Mouse (Mus musculus) small intestine, adult 2 months (tissue): ENCODE measurements around the gene Fat3. TPM values are rescaled to one million over a fixed set of nuclear protein-coding genes. Genes with fewer than 3 reads are reported as not detected.

Experiments
- H3K27ac ChIP-seq: fragments of 200-500 bp; 2 replicates; pipeline ENCODE4 v1.5.1; 2012; ENCODE audit warnings: low read depth, low read length, control low read depth, inconsistent platforms; ENCODE audit not compliant: insufficient read depth
- H3K27me3 ChIP-seq: fragments of 200-500 bp; 2 replicates; pipeline ENCODE4 v1.6.1; 2012; ENCODE audit warnings: mild to moderate bottlenecking, moderate library complexity, low read length, inconsistent platforms; ENCODE audit not compliant: control insufficient read depth, insufficient read depth
- H3K36me3 ChIP-seq: fragments of 200-500 bp; 2 replicates; pipeline ENCODE4 v1.6.1; 2012; ENCODE audit warnings: mild to moderate bottlenecking, low read length, control low read depth, inconsistent platforms; ENCODE audit not compliant: control insufficient read depth, insufficient read depth
- H3K4me1 ChIP-seq: fragments of 200-500 bp; 2 replicates; pipeline ENCODE4 v1.6.1; 2012; ENCODE audit warnings: low read length, inconsistent platforms, mixed read lengths; ENCODE audit not compliant: control insufficient read depth, insufficient read depth, insufficient read length
- H3K4me3 ChIP-seq: fragments of 200-500 bp; 2 replicates; pipeline ENCODE4 v1.5.1; 2012; ENCODE audit warnings: low read depth, mild to moderate bottlenecking, control low read depth, inconsistent platforms, low read length, moderate library complexity
- CTCF ChIP-seq: fragments of 200-500 bp; IDR thresholded peaks from 2 replicates; pipeline ENCODE4 v1.5.1; 2012; ENCODE audit warnings: low read depth, mild to moderate bottlenecking, control low read depth, inconsistent platforms, low read length, moderate library complexity, mixed read lengths; ENCODE audit not compliant: insufficient replicate concordance, insufficient read length; ENCODE audit errors: extremely low read depth
- POLR2A ChIP-seq: fragments of 200-500 bp; IDR thresholded peaks from 2 replicates; pipeline ENCODE4 v1.6.1; 2012; ENCODE audit warnings: low read depth, mild to moderate bottlenecking, control low read depth, inconsistent platforms, low read length, moderate library complexity
- WGBS: fragments of 180-500 bp; shearing (Covaris S2); methylation state at CpG from one replicate; pipeline ENCODE4 v1.1.7; 2018; 5-methylcytosine and 5-hydroxymethylcytosine counted together
- polyA plus RNA-seq: library from polyadenylated mRNA; depleted of rRNA; stranded (reverse); fragments of >200 nt; gene quantifications from 2 replicates; pipeline ENCODE4 v1.2.3, GENCODE M21; 2012

Gene Fat3
- polyA plus RNA-seq, 1 experiment: 0.20 TPM

DNA sequence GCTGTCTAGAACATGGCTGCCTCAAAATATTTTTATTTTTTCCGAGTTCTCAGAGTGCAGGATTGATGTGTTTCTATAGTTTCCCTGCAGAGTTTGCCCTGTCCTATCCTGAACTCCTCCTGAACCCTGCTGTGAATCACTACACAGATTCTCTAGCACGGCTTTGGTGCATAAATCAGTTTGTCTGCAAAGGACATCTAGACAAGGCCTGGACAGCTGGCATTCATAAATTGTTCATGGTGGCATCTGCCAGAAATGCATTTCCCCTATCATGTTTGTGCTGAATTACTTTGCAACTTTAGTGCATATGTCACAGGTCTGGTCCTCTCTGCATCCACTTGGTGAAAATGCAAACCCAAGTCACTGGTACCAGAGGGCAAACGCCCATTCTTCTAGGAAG is 543.3 kb downstream of the Fat3 start:
- Histone ChIP-seq H3K27ac (no peak overlapping the region), H3K4me3 (no peak overlapping the region), H3K27me3 (no peaks in the 10 kb centered on the region), H3K36me3 (no peaks in the 10 kb centered on the region), H3K4me1 (no peaks in the 10 kb centered on the region)
- TF ChIP-seq POLR2A (no peak), CTCF (no peak)
- whole genome bisulfite sequencing: 71% methylated on average over 3 of the region's 3 CpGs

DNA sequence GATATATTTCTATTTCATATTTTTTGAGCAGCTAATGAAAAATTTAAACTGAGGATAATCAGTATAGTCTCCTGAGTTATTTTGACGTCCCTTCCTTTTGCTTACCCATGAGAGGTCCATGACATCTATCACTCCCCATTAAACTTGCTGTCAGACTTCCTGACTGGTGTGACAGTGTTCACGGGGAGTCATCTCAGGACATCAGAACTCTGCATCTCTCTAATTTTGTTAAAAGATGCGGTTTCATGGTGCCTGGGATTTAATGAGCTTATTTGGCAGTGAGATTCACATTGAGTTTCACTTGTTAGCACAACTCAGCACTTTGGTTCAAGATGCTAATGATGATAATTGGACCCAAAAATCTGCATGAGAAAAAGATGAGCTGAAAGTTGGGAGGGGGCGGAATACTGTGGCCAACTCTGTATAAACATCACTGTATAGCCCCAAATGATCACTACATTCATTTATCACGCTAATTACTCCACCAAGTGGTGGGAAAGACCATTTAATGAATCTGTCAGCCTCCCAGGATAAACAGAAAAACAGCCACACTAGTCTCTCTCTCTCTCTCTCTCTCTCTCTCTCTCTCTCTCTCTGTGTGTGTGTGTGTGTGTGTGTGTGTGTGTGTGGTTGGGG is 545.8 kb downstream of the Fat3 start:
- Histone ChIP-seq H3K27me3 (no peaks in the 10 kb centered on the region), H3K36me3 (no peaks in the 10 kb centered on the region), H3K27ac (no peak overlapping the region), H3K4me1 (no peaks in the 10 kb centered on the region), H3K4me3 (no peak overlapping the region)
- WGBS: 70% methylated on average over 5 of the region's 5 CpGs
- TF ChIP-seq POLR2A (no peak), CTCF (no peak)

DNA sequence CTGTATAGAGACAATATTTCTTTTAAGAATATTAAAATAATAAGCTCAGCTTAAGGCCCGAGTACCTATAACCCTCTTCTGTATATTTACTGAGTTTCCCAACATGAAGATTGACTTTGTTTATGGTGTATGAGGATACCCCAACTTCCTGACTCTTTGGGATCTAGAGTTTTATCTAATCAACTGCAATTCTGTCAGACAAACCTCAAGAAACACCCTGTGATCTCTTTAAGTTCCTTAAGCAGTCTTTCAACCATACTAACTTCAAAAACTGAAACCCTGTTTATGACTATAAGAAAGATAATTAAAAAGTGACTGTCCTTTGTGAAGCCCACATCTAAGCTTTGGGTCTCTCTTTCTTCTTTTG is 546.8 kb downstream of the Fat3 start:
- Histone ChIP-seq H3K4me1 (no peaks in the 10 kb centered on the region), H3K27me3 (no peaks in the 10 kb centered on the region), H3K27ac (no peak overlapping the region), H3K36me3 (no peaks in the 10 kb centered on the region), H3K4me3 (no peak overlapping the region)
- TF ChIP-seq CTCF: no peak
- TF ChIP-seq POLR2A: no peak
- 69% methylated on average over 1 of the region's 1 CpGs for WGBS

DNA sequence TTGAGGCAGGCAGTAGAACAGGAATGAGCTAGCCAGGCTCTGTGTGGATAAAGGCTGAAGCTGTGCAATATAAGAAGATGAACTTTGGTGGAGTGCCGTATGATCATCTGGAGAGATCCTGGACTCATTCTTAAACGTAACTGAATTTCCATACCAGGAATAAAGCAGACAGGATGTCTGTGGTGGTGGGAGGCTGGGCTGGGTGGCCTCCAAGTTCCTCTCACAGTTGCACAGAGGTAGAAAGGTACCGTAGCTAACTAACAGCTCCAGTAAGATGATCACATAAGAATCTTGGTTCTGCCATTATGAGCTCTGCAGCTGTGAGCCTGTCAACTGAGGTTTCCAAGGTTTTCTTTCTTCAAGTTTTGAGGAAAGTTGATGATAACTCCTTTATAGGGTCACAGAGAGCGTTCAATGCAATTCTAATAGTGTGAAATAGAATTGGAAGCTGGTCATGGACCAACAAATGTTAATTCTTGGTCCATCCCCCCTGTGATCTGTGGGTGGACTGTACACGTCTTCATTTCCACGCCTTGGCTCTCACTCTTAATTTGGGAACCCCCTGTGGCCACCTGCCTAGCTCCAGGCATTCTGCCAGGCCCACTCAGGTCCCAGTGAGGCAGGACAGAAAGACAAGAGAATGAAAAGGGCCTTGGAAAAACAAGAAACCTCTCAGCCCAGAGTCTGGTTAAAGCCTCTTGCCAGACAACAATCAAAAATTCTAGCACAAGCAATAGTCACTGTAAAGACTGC is 547.3 kb downstream of the Fat3 start:
- Histone ChIP-seq H3K4me1 (no peaks in the 10 kb centered on the region), H3K36me3 (no peaks in the 10 kb centered on the region), H3K27me3 (no peaks in the 10 kb centered on the region), H3K27ac (no peak overlapping the region), H3K4me3 (no peak overlapping the region)
- TF ChIP-seq CTCF (no peak), POLR2A (no peak)
- WGBS: 70% methylated on average over 6 of the region's 6 CpGs

DNA sequence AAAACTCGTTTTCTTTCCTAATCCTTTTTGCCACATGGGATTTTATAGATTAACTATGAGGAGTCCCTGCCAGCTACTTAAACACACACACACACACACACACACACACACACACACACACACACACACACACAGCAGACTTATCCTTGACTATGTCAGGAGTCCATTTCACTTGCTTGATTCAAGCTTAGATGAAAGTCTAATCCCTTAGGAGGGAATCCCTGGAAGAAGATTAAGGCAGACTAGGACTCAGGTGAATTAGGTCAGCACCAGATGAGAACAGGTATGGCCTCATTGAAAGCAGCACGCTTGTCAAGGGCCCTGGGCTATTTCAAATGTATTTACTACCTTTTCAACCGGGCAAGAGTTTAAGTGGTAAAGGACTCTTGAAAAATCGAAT is 553.0 kb downstream of the Fat3 start:
- no peak overlapping the region for H3K4me3 ChIP-seq
- H3K36me3 ChIP-seq: no peaks in the 10 kb centered on the region
- no peaks in the 10 kb centered on the region for H3K27me3 ChIP-seq
- no peaks in the 10 kb centered on the region for H3K4me1 ChIP-seq
- TF ChIP-seq POLR2A (no peak), CTCF (no peak)
- 74% methylated on average over 4 of the region's 4 CpGs for WGBS
- H3K27ac ChIP-seq: no peak overlapping the region

DNA sequence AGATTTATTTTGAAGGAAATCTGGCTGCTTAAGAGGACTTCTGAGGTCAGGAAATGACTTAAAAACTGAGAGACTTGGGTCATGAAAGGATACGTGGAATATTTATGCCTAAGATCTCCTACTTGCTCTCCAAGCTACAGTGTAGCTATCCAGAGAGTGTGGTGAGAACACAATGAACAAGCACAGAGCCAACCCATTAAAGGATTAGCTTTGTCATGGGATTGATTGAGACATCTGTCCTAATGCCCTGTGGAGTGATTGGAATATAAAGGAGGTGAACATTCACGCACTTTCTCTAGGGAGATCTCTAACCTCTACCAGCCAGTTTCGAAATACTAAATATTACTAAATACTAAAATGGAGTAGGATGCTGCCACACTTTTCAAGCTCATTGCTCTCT is 556.9 kb downstream of the Fat3 start:
- TF ChIP-seq CTCF (no peak), POLR2A (no peak)
- 76% methylated on average over 3 of the region's 3 CpGs for WGBS
- H3K4me3 ChIP-seq: no peak overlapping the region
- H3K27me3 ChIP-seq: no peaks in the 10 kb centered on the region
- H3K27ac ChIP-seq: no peak overlapping the region
- no peaks in the 10 kb centered on the region for H3K4me1 ChIP-seq
- H3K36me3 ChIP-seq: no peaks in the 10 kb centered on the region

DNA sequence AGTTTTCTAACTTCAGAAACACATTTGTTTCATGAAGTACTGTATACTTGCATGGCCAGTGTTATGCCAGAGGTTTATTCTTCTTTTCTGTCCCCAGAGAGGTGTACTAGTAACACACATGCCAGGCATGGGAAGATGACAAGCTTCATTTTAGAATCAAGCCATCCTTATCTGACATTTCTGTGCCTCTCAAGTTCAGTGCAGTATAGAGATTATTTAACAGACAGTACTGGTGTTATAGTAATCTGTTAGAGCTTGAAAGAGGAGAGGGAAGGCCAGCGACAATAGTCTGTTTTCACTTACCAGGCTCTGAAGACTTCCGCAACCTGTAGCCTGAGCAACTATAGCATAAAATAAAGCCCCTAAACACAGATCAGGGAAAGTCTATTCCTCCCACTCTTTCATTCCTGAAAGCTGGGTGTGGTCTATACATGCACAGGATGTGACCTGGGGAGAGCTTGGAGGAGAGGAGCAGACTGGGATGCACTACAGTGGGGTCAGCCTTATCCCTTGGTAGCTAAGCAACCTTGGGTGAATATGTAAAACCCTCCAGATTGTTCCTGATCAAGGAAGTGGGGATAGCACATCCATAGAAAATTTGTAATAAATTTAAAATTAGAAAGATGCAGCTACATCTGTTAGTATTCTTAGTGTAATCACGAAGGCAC is 557.5 kb downstream of the Fat3 start:
- no peak for TF ChIP-seq POLR2A
- no peak overlapping the region for H3K27ac ChIP-seq
- H3K27me3 ChIP-seq: no peaks in the 10 kb centered on the region
- no peaks in the 10 kb centered on the region for H3K36me3 ChIP-seq
- 88% methylated on average over 3 of the region's 3 CpGs for WGBS
- no peaks in the 10 kb centered on the region for H3K4me1 ChIP-seq
- H3K4me3 ChIP-seq: no peak overlapping the region
